Mouse (Mus musculus) E14TG2a.4 (cell line): ENCODE data around the gene Atxn2l.

Experiments
- CTCF ChIP-seq: conservative IDR thresholded peaks from 2 replicates; pipeline ENCODE4 v1.5.1; 2014; ENCODE audit warnings: low read length
- POU5F1 ChIP-seq: IDR thresholded peaks from 2 replicates; pipeline ENCODE4 v1.6.1; 2014; ENCODE audit warnings: low read length, borderline replicate concordance

DNA sequence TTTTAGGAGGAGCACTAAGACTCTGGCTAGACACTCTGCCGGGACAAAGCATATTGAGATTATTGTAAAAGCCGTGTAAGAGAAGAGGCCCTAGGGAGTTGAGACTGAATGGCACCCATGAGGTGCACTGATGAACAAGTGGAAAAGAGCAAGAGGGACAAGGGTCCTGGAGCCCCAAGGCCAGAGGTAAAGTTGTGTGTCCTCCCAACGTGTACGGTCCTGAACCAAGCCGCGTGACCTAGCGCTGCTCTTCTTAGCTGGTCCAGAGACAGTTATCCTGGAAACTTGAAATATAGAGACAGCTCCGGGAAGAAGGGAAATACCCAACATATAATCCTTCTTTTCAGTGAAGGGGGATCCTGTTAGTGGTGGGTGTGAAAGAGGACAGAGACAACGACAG is 33.2 kb upstream of the Atxn2l start:
- TF ChIP-seq CTCF, result no peak
- no peak for TF ChIP-seq POU5F1
